Mouse (Mus musculus) neural tube, embryonic 14.5 days (tissue): ENCODE measurements around the gene Sdr16c6. TPM values are rescaled to one million over a fixed set of nuclear protein-coding genes. Genes with fewer than 3 reads are reported as not detected.

Experiments
- ATAC-seq: fragments of 200-750 bp; cut with Nextera tagmentation; 2 replicates; pipeline ENCODE4 v1.8.0; 2017; ENCODE audit warnings: low read depth, mild to moderate bottlenecking, moderate TSS enrichment, moderate library complexity
- H3K27ac ChIP-seq: fragments of 300-500 bp; sonication (generic); 2 replicates; pipeline ENCODE4 v1.5.1; 2014; ENCODE audit warnings: low read depth, mild to moderate bottlenecking, control low read depth, low read length, moderate library complexity, mixed read lengths
- H3K27me3 ChIP-seq: fragments of 300-500 bp; sonication (generic); 2 replicates; pipeline ENCODE4 v1.6.1; 2014; ENCODE audit warnings: low read length; ENCODE audit not compliant: control insufficient read depth, insufficient read depth
- H3K36me3 ChIP-seq: fragments of 300-500 bp; sonication (generic); 2 replicates; pipeline ENCODE4 v1.6.1; 2014; ENCODE audit warnings: low read length, mixed read lengths; ENCODE audit not compliant: control insufficient read depth, insufficient read depth
- H3K4me1 ChIP-seq: fragments of 300-500 bp; sonication (generic); 2 replicates; pipeline ENCODE4 v1.6.1; 2014; ENCODE audit warnings: low read length; ENCODE audit not compliant: control insufficient read depth, insufficient read depth
- H3K4me2 ChIP-seq: fragments of 300-500 bp; sonication (generic); 2 replicates; pipeline ENCODE4 v1.6.1; 2014; ENCODE audit warnings: mild to moderate bottlenecking, low read depth, low read length, control low read depth
- H3K4me3 ChIP-seq: fragments of 300-500 bp; sonication (generic); 2 replicates; pipeline ENCODE4 v1.5.1; 2014; ENCODE audit warnings: low read depth, low read length, control low read depth, mixed read lengths
- H3K9ac ChIP-seq: fragments of 300-500 bp; sonication (generic); replicated peaks from 2 replicates; pipeline ENCODE4 v1.6.1; 2014; ENCODE audit warnings: low read depth, mild to moderate bottlenecking, control low read depth, low read length, mixed read lengths
- H3K9me3 ChIP-seq: fragments of 300-500 bp; sonication (generic); 2 replicates; pipeline ENCODE4 v1.6.1; 2016; ENCODE audit warnings: low read length; ENCODE audit not compliant: control insufficient read depth
- WGBS: fragments of 180-500 bp; shearing (Covaris S2); extraction: QIAGEN DNeasy Blood & Tissue Kit; methylation state at CpG from one replicate; pipeline ENCODE4 v1.1.7; 2014; 5-methylcytosine and 5-hydroxymethylcytosine counted together
- polyA plus RNA-seq: library from polyadenylated mRNA; unstranded; fragments of >200 nt; fragmentation: Nextera tagmentation; extraction: Ambion mirVana; gene quantifications from 2 replicates; pipeline ENCODE4 v1.2.1, GENCODE M21; 2014

Gene Sdr16c6
- not detected in 2 replicates for polyA plus RNA-seq

DNA sequence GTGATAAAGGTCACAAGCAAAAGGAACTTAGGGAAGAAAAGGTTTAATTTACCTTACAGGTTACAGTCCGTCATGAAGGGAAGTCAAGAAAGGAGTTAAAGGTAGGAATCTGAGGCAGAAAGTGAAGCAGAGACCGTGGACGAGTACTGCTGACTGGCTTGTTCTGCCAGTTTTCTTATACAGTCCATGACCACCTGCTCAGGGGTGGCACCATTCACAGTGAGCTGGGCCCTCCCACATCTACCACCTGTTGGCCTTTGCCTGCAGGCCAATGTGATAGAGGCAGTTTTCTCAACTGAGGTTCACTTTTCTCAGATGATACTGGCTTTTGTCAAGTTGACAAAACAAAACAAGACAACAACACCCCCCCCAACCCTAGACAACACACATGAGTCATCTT lies at the start of gene Sdr16c6:
Gene Sdr16c6, minus strand, starts transcription at position 151 of the 400 bp plus-strand sequence.
- no peak within 1 kb of the TSS for H3K4me2 ChIP-seq
- no peak within 1 kb of the TSS for H3K4me3 ChIP-seq
- ATAC-seq = no peak
- H3K36me3 ChIP-seq = no peaks in the 10 kb centered on the region
- no peak within 1 kb of the TSS for H3K9ac ChIP-seq
- H3K9me3 ChIP-seq = no peaks in the 10 kb centered on the region
- H3K4me1 ChIP-seq = no peaks in the 10 kb centered on the region
- WGBS = 86% methylated on average over 3 of the region's 3 CpGs
- no peaks in the 10 kb centered on the region for H3K27me3 ChIP-seq
- H3K27ac ChIP-seq = no peak within 1 kb of the TSS

- Histone ChIP-seq H3K27me3 (no peaks in the 10 kb centered on the region), H3K4me3 (no peak overlapping the region), H3K27ac (no peak overlapping the region), H3K36me3 (no peaks in the 10 kb centered on the region), H3K9ac (no peak overlapping the region), H3K4me1 (no peaks in the 10 kb centered on the region), H3K9me3 (no peaks in the 10 kb centered on the region), H3K4me2 (no peak overlapping the region)
- ATAC-seq = no peak
These were observed 2.9 kb upstream of the Sdr16c6 start for GRCm38 (mm10) chr4:4080180-4080579.

DNA sequence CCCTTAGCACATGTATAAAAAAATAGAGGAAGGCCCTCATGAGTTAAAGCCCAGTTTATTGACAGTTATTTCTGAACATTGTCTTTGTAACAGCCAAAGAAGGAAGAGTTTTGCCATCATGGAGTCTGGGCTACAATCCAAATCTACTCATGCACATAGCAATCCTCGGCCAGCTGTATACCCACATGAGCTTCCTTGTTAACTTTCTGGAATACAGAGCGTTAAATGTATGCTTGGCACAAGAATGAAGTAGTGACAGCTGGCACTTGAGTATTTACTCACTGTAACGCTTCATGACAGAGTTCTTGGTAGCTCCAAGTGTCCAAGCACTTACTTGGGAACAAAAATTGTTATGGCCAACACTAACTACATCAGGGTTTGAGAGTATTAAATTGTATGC lies 1.8 kb upstream of the Sdr16c6 start:
- no peak for ATAC-seq
- no peak overlapping the region for H3K9ac ChIP-seq
- H3K4me2 ChIP-seq = no peak overlapping the region
- no peaks in the 10 kb centered on the region for H3K4me1 ChIP-seq
- no peak overlapping the region for H3K27ac ChIP-seq
- no peaks in the 10 kb centered on the region for H3K27me3 ChIP-seq
- no peak overlapping the region for H3K4me3 ChIP-seq
- H3K36me3 ChIP-seq = no peaks in the 10 kb centered on the region
- no peaks in the 10 kb centered on the region for H3K9me3 ChIP-seq
- 85% methylated on average over 3 of the region's 3 CpGs for WGBS

- no peak for ATAC-seq
- no peaks in the 10 kb centered on the region for H3K4me1 ChIP-seq
- no peak overlapping the region for H3K4me2 ChIP-seq
- WGBS = 91% methylated on average over 2 of the region's 2 CpGs
- no peak overlapping the region for H3K27ac ChIP-seq
- H3K27me3 ChIP-seq = no peaks in the 10 kb centered on the region
- H3K36me3 ChIP-seq = no peaks in the 10 kb centered on the region
- H3K9me3 ChIP-seq = no peaks in the 10 kb centered on the region
- no peak overlapping the region for H3K9ac ChIP-seq
- no peak overlapping the region for H3K4me3 ChIP-seq
These were observed 1.3 kb downstream of the Sdr16c6 start for GRCm38 (mm10) chr4:4076001-4076400.

Other genes with a start within 250 kb of the Sdr16c6 start
- gene Gm11808, start 103.9 kb downstream of the Sdr16c6 start, polyA plus RNA-seq = 520 and 523 TPM in 2 replicates